Mouse (Mus musculus) G1E (cell line): ENCODE results near the gene Gm6993.

Experiments
- CTCF ChIP-seq: IDR thresholded peaks from 2 replicates; pipeline ENCODE4 v1.5.1; 2012; ENCODE audit warnings: low read depth, low read length, inconsistent platforms, mixed read lengths
- TAL1 ChIP-seq: conservative IDR thresholded peaks from 2 replicates; pipeline ENCODE4 v1.6.1; 2012; ENCODE audit warnings: low read depth, low read length, inconsistent platforms, mixed read lengths

GRCm38 (mm10) chr12:31208766-31209165 lies 31.8 kb upstream of the Gm6993 start:
- TF ChIP-seq TAL1 (no peak), CTCF (no peak)
